Mouse (Mus musculus) midbrain, postnatal 0 days (tissue): ENCODE measurements at regions not wholly inside any gene's neighbourhood (a gene's known extent, or its start where the extent isn't known, plus 50 kb on each side); places are given as distances from the start of the nearest gene placed in this dataset.

Experiments
- ATAC-seq: fragments of 200-750 bp; cut with Nextera tagmentation; 2 replicates; pipeline ENCODE4 v1.8.0; 2017; ENCODE audit warnings: moderate number of reproducible peaks, mild to moderate bottlenecking, moderate TSS enrichment, moderate library complexity; ENCODE audit not compliant: low FRiP score
- DNase-seq: peaks from one replicate; pipeline ENCODE4 v3.0.0-alpha.2; 2015; ENCODE audit warnings: low spot score
- H3K27ac ChIP-seq: fragments of 300-500 bp; sonication (generic); 2 replicates; pipeline ENCODE4 v1.5.1; 2014; ENCODE audit warnings: low read depth, mild to moderate bottlenecking, low read length, mixed read lengths
- H3K27me3 ChIP-seq: fragments of 300-500 bp; sonication (generic); 2 replicates; pipeline ENCODE4 v1.6.1; 2014; ENCODE audit warnings: low read length, control low read depth, mixed read lengths; ENCODE audit not compliant: insufficient read depth
- H3K36me3 ChIP-seq: fragments of 300-500 bp; sonication (generic); 2 replicates; pipeline ENCODE4 v1.6.1; 2014; ENCODE audit warnings: low read length, control low read depth, mixed read lengths; ENCODE audit not compliant: insufficient read depth
- H3K4me1 ChIP-seq: fragments of 300-500 bp; sonication (generic); 2 replicates; pipeline ENCODE4 v1.6.1; 2014; ENCODE audit warnings: mild to moderate bottlenecking, control low read depth, antibody characterized with exemption, low read length, mixed read lengths; ENCODE audit not compliant: insufficient read depth
- H3K4me2 ChIP-seq: fragments of 300-500 bp; sonication (generic); 2 replicates; pipeline ENCODE4 v1.6.1; 2014; ENCODE audit warnings: low read depth, mild to moderate bottlenecking, low read length, mixed read lengths; ENCODE audit not compliant: poor library complexity, severe bottlenecking
- H3K4me3 ChIP-seq: fragments of 300-500 bp; sonication (generic); 2 replicates; pipeline ENCODE4 v1.5.1; 2014; ENCODE audit warnings: low read depth, mild to moderate bottlenecking, low read length, moderate library complexity
- H3K9ac ChIP-seq: fragments of 300-500 bp; sonication (generic); replicated peaks from 2 replicates; pipeline ENCODE4 v1.6.1; 2014; ENCODE audit warnings: mild to moderate bottlenecking, low read length, moderate library complexity, mixed read lengths; ENCODE audit not compliant: poor library complexity, severe bottlenecking
- H3K9me3 ChIP-seq: fragments of 300-500 bp; sonication (generic); 2 replicates; pipeline ENCODE4 v1.6.1; 2016; ENCODE audit warnings: low read length, control low read depth
- CTCF ChIP-seq: IDR thresholded peaks from 2 replicates; pipeline ENCODE4 v1.5.1; 2016; ENCODE audit warnings: antibody characterized with exemption, mild to moderate bottlenecking
- WGBS: fragments of 180-500 bp; shearing (Covaris S2); extraction: QIAGEN DNeasy Blood & Tissue Kit; methylation state at CpG from one replicate; pipeline ENCODE4 v1.1.7; 2014; 5-methylcytosine and 5-hydroxymethylcytosine counted together

DNA sequence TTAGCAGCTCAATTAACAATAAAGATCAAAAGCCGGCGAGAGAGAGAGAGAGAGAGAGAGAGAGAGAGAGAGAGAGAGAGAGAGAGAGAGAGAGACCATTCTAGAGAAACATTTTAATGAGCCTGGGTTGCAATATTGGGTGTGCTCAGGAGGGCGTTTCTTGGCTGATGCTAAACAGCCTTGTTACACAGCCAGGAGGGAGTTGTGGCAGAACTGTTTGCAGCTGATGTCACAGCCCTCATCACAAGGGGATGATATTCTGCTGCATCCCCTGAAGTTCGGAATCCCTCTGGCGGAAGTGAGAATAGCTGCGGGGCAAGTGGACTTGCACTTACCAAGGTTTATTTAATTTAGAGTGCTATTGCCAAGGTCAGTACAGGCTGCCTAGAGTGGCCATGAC lies 100.7 kb upstream of the Fbxo11 start:
- no peak overlapping the region for H3K4me3 ChIP-seq
- no peak overlapping the region for H3K4me2 ChIP-seq
- H3K27ac ChIP-seq, result no peak overlapping the region
- WGBS, result 87% methylated on average over 6 of the region's 6 CpGs
- H3K27me3 ChIP-seq, result no peaks in the 10 kb centered on the region
- DNase-seq, result no peak
- no peaks in the 10 kb centered on the region for H3K9me3 ChIP-seq
- H3K9ac ChIP-seq, result no peak overlapping the region
- no peak for ATAC-seq
- H3K36me3 ChIP-seq, result no peaks in the 10 kb centered on the region
- TF ChIP-seq CTCF, result no peak
- no peaks in the 10 kb centered on the region for H3K4me1 ChIP-seq

- DNase-seq, result no peak
- Histone ChIP-seq H3K9ac (no peak overlapping the region), H3K4me2 (no peak overlapping the region), H3K36me3 (no peaks in the 10 kb centered on the region), H3K9me3 (no peaks in the 10 kb centered on the region), H3K27ac (no peak overlapping the region), H3K4me3 (no peak overlapping the region), H3K4me1 (no peaks in the 10 kb centered on the region), H3K27me3 (no peaks in the 10 kb centered on the region)
- no peak for ATAC-seq
- 72% methylated on average over 8 of the region's 8 CpGs for WGBS
- no peak for TF ChIP-seq CTCF
Observed at GRCm38 (mm10) chr17:88168262-88169096, 103.4 kb upstream of the Fbxo11 start.

- ATAC-seq (no peak), DNase-seq (no peak)
- Histone ChIP-seq H3K4me2 (no peak overlapping the region), H3K4me3 (no peak overlapping the region), H3K27me3 (no peaks in the 10 kb centered on the region), H3K27ac (no peak overlapping the region), H3K36me3 (no peaks in the 10 kb centered on the region), H3K4me1 (no peaks in the 10 kb centered on the region), H3K9me3 (no peaks in the 10 kb centered on the region), H3K9ac (no peak overlapping the region)
- WGBS, result 84% methylated on average over 3 of the region's 3 CpGs
- TF ChIP-seq CTCF, result no peak
Observed at GRCm38 (mm10) chr17:88171606-88172005, 106.5 kb upstream of the Fbxo11 start.

DNA sequence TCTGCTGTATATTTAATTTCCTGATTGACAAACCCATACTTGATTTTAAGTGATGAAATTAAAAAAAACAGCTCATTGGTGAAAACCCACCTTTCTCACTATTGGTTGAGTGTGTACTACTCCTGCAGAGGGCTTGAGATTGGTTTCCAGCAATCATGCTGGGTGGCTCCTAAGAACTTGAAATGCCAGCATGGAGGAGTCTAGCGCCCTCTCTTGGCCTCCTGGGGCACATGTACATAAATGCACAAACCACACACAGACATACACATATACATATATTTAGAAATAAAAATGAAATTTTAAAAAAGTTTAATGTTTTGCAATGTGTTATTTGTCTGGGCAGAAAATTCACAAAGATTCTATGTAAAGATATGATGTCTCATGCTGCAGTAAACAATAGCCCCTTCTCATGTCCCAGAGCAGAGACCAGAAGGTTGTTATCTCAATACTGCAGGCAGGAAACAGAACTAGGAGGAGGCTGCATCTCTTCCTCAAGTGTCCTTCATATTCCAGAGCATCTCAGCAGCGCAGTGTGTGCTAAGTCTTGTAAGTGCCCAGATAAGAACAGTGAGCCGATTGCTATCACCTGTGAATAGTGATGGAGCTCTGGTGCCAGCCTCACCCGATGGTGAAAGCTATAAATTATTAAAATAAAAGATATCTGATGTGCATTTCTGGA lies 108.4 kb upstream of the Fbxo11 start:
- TF ChIP-seq CTCF, result 0 out of 2 replicates have a peak, but pooled peaks have one; percentile 17
- no peaks in the 10 kb centered on the region for H3K36me3 ChIP-seq
- 71% methylated on average over 4 of the region's 4 CpGs for WGBS
- no peak overlapping the region for H3K27ac ChIP-seq
- H3K27me3 ChIP-seq, result no peaks in the 10 kb centered on the region
- no peak overlapping the region for H3K4me3 ChIP-seq
- H3K9ac ChIP-seq, result no peak overlapping the region
- no peaks in the 10 kb centered on the region for H3K4me1 ChIP-seq
- no peak for ATAC-seq
- H3K9me3 ChIP-seq, result no peaks in the 10 kb centered on the region
- DNase-seq, result no peak
- no peak overlapping the region for H3K4me2 ChIP-seq

GRCm38 (mm10) chr17:88174242-88174679 lies 109.2 kb upstream of the Fbxo11 start:
- DNase-seq, result peak; percentile 19
- WGBS, result 72% methylated on average over 10 of the region's 10 CpGs
- no peak for ATAC-seq

More at GRCm38 (mm10) chr17:88174242-88174679, 109.2 kb upstream of the Fbxo11 start:
- Histone ChIP-seq H3K4me3 (no peak overlapping the region), H3K36me3 (no peaks in the 10 kb centered on the region), H3K9me3 (no peaks in the 10 kb centered on the region), H3K27me3 (no peaks in the 10 kb centered on the region), H3K9ac (no peak overlapping the region), H3K27ac (no peak overlapping the region), H3K4me1 (no peaks in the 10 kb centered on the region), H3K4me2 (no peak overlapping the region)
- no peak for TF ChIP-seq CTCF
